Mouse (Mus musculus): Measurements from ENCODE around the gene Rap1gap2.

Rap1gap2 gene

GRCm38 (mm10) chr11:74502485-74502884 lies 108.2 kb downstream of the Rap1gap2 start:
- DNase-seq (ENCODE audit: low read depth, low spot score) = no peak

GRCm38 (mm10) chr11:74501989-74502388 lies 108.7 kb downstream of the Rap1gap2 start:
- DNase-seq (ENCODE audit: low read depth, low spot score) = no peak

GRCm38 (mm10) chr11:74501061-74501460 lies 109.7 kb downstream of the Rap1gap2 start:
- no peak for DNase-seq (ENCODE audit: low read depth, low spot score)

- no peak for DNase-seq (ENCODE audit: low read depth, low spot score)
Measured at GRCm38 (mm10) chr11:74499521-74500099, 111.1 kb downstream of the Rap1gap2 start.

- DNase-seq (ENCODE audit: low read depth, low spot score) = no peak
Measured at GRCm38 (mm10) chr11:74499058-74499457, 111.7 kb downstream of the Rap1gap2 start.

GRCm38 (mm10) chr11:74496581-74496980 lies 114.1 kb downstream of the Rap1gap2 start:
- DNase-seq (ENCODE audit: low read depth, low spot score) = no peak

- DNase-seq (ENCODE audit: low read depth, low spot score) = no peak
Measured at GRCm38 (mm10) chr11:74493936-74494335, 116.8 kb downstream of the Rap1gap2 start.

- DNase-seq (ENCODE audit: low read depth, low spot score) = no peak
Measured at GRCm38 (mm10) chr11:74493172-74493862, 117.4 kb downstream of the Rap1gap2 start.

- no peak for DNase-seq (ENCODE audit: low read depth, low spot score)
Measured at GRCm38 (mm10) chr11:74491130-74491529, 119.6 kb downstream of the Rap1gap2 start.

GRCm38 (mm10) chr11:74489239-74489638 lies 121.5 kb downstream of the Rap1gap2 start:
- no peak for DNase-seq (ENCODE audit: low read depth, low spot score)

GRCm38 (mm10) chr11:74487952-74488351 lies 122.8 kb downstream of the Rap1gap2 start:
- DNase-seq (ENCODE audit: low read depth, low spot score) = no peak

- no peak for DNase-seq (ENCODE audit: low read depth, low spot score)
Measured at GRCm38 (mm10) chr11:74485435-74486217, 125.1 kb downstream of the Rap1gap2 start.

GRCm38 (mm10) chr11:74483871-74484270 lies 126.8 kb downstream of the Rap1gap2 start:
- no peak for DNase-seq (ENCODE audit: low read depth, low spot score)

- no peak for DNase-seq (ENCODE audit: low read depth, low spot score)
Measured at GRCm38 (mm10) chr11:74483153-74483817, 127.4 kb downstream of the Rap1gap2 start.

GRCm38 (mm10) chr11:74481797-74482196 lies 128.9 kb downstream of the Rap1gap2 start:
- DNase-seq (ENCODE audit: low read depth, low spot score) = no peak

GRCm38 (mm10) chr11:74479715-74480289 lies 130.9 kb downstream of the Rap1gap2 start:
- DNase-seq (ENCODE audit: low read depth, low spot score) = no peak

GRCm38 (mm10) chr11:74478877-74479276 lies 131.8 kb downstream of the Rap1gap2 start:
- no peak for DNase-seq (ENCODE audit: low read depth, low spot score)

- no peak for DNase-seq (ENCODE audit: low read depth, low spot score)
Measured at GRCm38 (mm10) chr11:74472671-74473070, 138.0 kb downstream of the Rap1gap2 start.

GRCm38 (mm10) chr11:74468195-74468594 lies 142.5 kb downstream of the Rap1gap2 start:
- no peak for DNase-seq (ENCODE audit: low read depth, low spot score)

GRCm38 (mm10) chr11:74465712-74466111 lies 145.0 kb downstream of the Rap1gap2 start:
- peak; percentile 39 for DNase-seq (ENCODE audit: low read depth, low spot score)

- no peak for DNase-seq (ENCODE audit: low read depth, low spot score)
Measured at GRCm38 (mm10) chr11:74464181-74464977, 146.3 kb downstream of the Rap1gap2 start.
